21 mouse cellular contexts compared by ENCODE assay signal in genomic region chr3:82051468-82051867, GRCm38 (mm10). TPM values are rescaled to one million over a fixed set of nuclear protein-coding genes. Genes with fewer than 3 reads are reported as not detected.
DNase-seq lines count a peak whose midpoint lies in the region; ATAC-seq lines count a peak whose summit lies in the region.
"Had no signal": no experiment of that assay in that cellular context is flagged by ENCODE, and none has a peak within 500 bp of the region (broad histone marks: within the 10 kb centered on the region; RNA-seq: fewer than 3 reads in every experiment).

No protein-coding gene starts in this region.

- H3K9ac ChIP-seq in forebrain, embryonic 16.5 days (replicated peaks; ENCODE audit: low read depth, low read length) = no peak overlapping the region
- H3K9ac ChIP-seq in lung, embryonic 15.5 days = no peak overlapping the region
- H3K9ac ChIP-seq in embryonic facial prominence, embryonic 14.5 days (ENCODE audit: low read depth, low read length) = no peak overlapping the region
- H3K9ac ChIP-seq in stomach, embryonic 15.5 days = no peak overlapping the region
- H3K9ac ChIP-seq: embryonic facial prominence, embryonic 15.5 days; heart, embryonic 12.5 days; hindbrain, embryonic 13.5 days; midbrain, embryonic 13.5 days; neural tube, embryonic 13.5 days had no signal

- H3K9me3 ChIP-seq in forebrain, embryonic 16.5 days (ENCODE audit: control insufficient read depth, low read length) = no peaks in the 10 kb centered on the region
- no peaks in the 10 kb centered on the region for H3K9me3 ChIP-seq in forebrain, embryonic 10.5 days
- no peaks in the 10 kb centered on the region for H3K9me3 ChIP-seq in lung, embryonic 15.5 days
- H3K9me3 ChIP-seq in embryonic facial prominence, embryonic 14.5 days (ENCODE audit: control insufficient read depth, low read length) = no peaks in the 10 kb centered on the region
- no peaks in the 10 kb centered on the region for H3K9me3 ChIP-seq in stomach, embryonic 15.5 days
- H3K9me3 ChIP-seq: embryonic facial prominence, embryonic 15.5 days; heart, embryonic 12.5 days; hindbrain, embryonic 13.5 days; midbrain, embryonic 13.5 days; neural tube, embryonic 13.5 days had no signal

- H3K4me1 ChIP-seq in forebrain, embryonic 16.5 days (replicated peaks; ENCODE audit: control insufficient read depth, insufficient read depth, low read length) = peaks cover 14% of the 10 kb centered on the region
- H3K4me1 ChIP-seq in forebrain, embryonic 10.5 days = peaks cover 32% of the 10 kb centered on the region
- peaks cover 57% of the 10 kb centered on the region for H3K4me1 ChIP-seq in lung, embryonic 15.5 days
- H3K4me1 ChIP-seq in embryonic facial prominence, embryonic 14.5 days (ENCODE audit: control insufficient read depth, insufficient read depth, low read length) = peaks cover 10% of the 10 kb centered on the region; the same call in 1 of the 2 replicates
- H3K4me1 ChIP-seq in stomach, embryonic 15.5 days = peaks cover 30% of the 10 kb centered on the region; the same call in 1 of the 2 replicates

- H3K36me3 ChIP-seq in forebrain, embryonic 16.5 days (ENCODE audit: control insufficient read depth, insufficient read depth) = no peaks in the 10 kb centered on the region
- H3K36me3 ChIP-seq in forebrain, embryonic 10.5 days (replicated peaks) = no peaks in the 10 kb centered on the region
- H3K36me3 ChIP-seq in lung, embryonic 15.5 days = no peaks in the 10 kb centered on the region
- H3K36me3 ChIP-seq in embryonic facial prominence, embryonic 14.5 days (ENCODE audit: control insufficient read depth, insufficient read depth, low read length) = no peaks in the 10 kb centered on the region
- 0 out of 2 replicates have a peak, but pooled peaks cover under 1% of the 10 kb centered on the region for H3K36me3 ChIP-seq in stomach, embryonic 15.5 days
- H3K36me3 ChIP-seq: embryonic facial prominence, embryonic 15.5 days; hindbrain, embryonic 13.5 days; midbrain, embryonic 13.5 days; neural tube, embryonic 13.5 days had no signal

- H3K4me2 ChIP-seq in forebrain, embryonic 16.5 days (ENCODE audit: low read length) = no peak overlapping the region
- H3K4me2 ChIP-seq in lung, embryonic 15.5 days = no peak overlapping the region
- H3K4me2 ChIP-seq in embryonic facial prominence, embryonic 14.5 days (ENCODE audit: low read depth, low read length) = no peak overlapping the region
- no peak overlapping the region for H3K4me2 ChIP-seq in stomach, embryonic 15.5 days
- H3K4me2 ChIP-seq: embryonic facial prominence, embryonic 15.5 days; heart, embryonic 12.5 days; hindbrain, embryonic 13.5 days; midbrain, embryonic 13.5 days; neural tube, embryonic 13.5 days had no signal

- ATAC-seq in forebrain, embryonic 16.5 days = peak; percentile 82
- no peak for ATAC-seq in lung, embryonic 15.5 days (ENCODE audit: borderline replicate concordance, extremely low read depth, low FRiP score, low TSS enrichment)
- ATAC-seq in embryonic facial prominence, embryonic 14.5 days (ENCODE audit: low read depth) = peak; percentile 65; the same call in 1 of the 2 replicates
- ATAC-seq in stomach, embryonic 15.5 days (ENCODE audit: insufficient read depth, low FRiP score, low read depth) = no peak
- ATAC-seq: midbrain, embryonic 13.5 days had no signal

- no peaks in the 10 kb centered on the region for H3K27me3 ChIP-seq in forebrain, embryonic 16.5 days (replicated peaks; ENCODE audit: control insufficient read depth, insufficient read depth, low read length)
- H3K27me3 ChIP-seq in forebrain, embryonic 10.5 days (ENCODE audit: poor library complexity, severe bottlenecking) = no peaks in the 10 kb centered on the region
- no peaks in the 10 kb centered on the region for H3K27me3 ChIP-seq in lung, embryonic 15.5 days
- H3K27me3 ChIP-seq in embryonic facial prominence, embryonic 14.5 days (replicated peaks; ENCODE audit: control insufficient read depth, insufficient read depth, low read length) = no peaks in the 10 kb centered on the region
- no peaks in the 10 kb centered on the region for H3K27me3 ChIP-seq in stomach, embryonic 15.5 days (replicated peaks)
- H3K27me3 ChIP-seq: embryonic facial prominence, embryonic 15.5 days; heart, embryonic 12.5 days; hindbrain, embryonic 13.5 days; midbrain, embryonic 13.5 days had no signal

- H3K27ac ChIP-seq in forebrain, embryonic 16.5 days (ENCODE audit: low read length) = no peak overlapping the region
- no peak overlapping the region for H3K27ac ChIP-seq in forebrain, embryonic 10.5 days
- H3K27ac ChIP-seq in lung, embryonic 15.5 days = peak overlapping the region; percentile 49; the same call in 1 of the 2 replicates
- H3K27ac ChIP-seq in embryonic facial prominence, embryonic 14.5 days (replicated peaks; ENCODE audit: low read depth, low read length) = no peak overlapping the region
- H3K27ac ChIP-seq in stomach, embryonic 15.5 days = peak overlapping the region; percentile 80; the same call in 1 of the 2 replicates
- H3K27ac ChIP-seq: embryonic facial prominence, embryonic 15.5 days; hindbrain, embryonic 13.5 days; kidney, postnatal 0 days; midbrain, embryonic 13.5 days; neural tube, embryonic 13.5 days had no signal

- no peak for DNase-seq in forebrain, embryonic 10.5 days (ENCODE audit: extremely low spot score, low spot score)
- no peak for DNase-seq in lung, postnatal 14 days
- DNase-seq in embryonic facial prominence, embryonic 14.5 days (ENCODE audit: low spot score) = peak; percentile 73
- DNase-seq in kidney, adult 18-20 months = no peak
- DNase-seq in spleen, postnatal 4 days (ENCODE audit: low spot score in 2 of 2) = no peak
- DNase-seq: adrenal gland, postnatal 36 days; B cell, adult 2 months; cerebellum, adult 11-12 months; cerebellum, postnatal 25 days; kidney, adult 11 months; lung, adult 2 months; right cerebral cortex, adult 18-20 months had no signal

- no peak overlapping the region for H3K4me3 ChIP-seq in forebrain, embryonic 16.5 days (replicated peaks; ENCODE audit: low read length)
- H3K4me3 ChIP-seq in forebrain, embryonic 10.5 days = no peak overlapping the region
- no peak overlapping the region for H3K4me3 ChIP-seq in lung, embryonic 15.5 days
- no peak overlapping the region for H3K4me3 ChIP-seq in embryonic facial prominence, embryonic 14.5 days (ENCODE audit: low read depth, low read length)
- H3K4me3 ChIP-seq in stomach, embryonic 15.5 days (replicated peaks) = no peak overlapping the region
- H3K4me3 ChIP-seq: embryonic facial prominence, embryonic 15.5 days; heart, embryonic 12.5 days; hindbrain, embryonic 13.5 days; midbrain, embryonic 13.5 days; neural tube, embryonic 13.5 days had no signal

RNA-seq across cellular contexts. Expression of gene Gucy1b1, which starts 23.0 kb away (rescaled TPM):
- polyA plus RNA-seq in forebrain, embryonic 16.5 days (2015; fragmentation: Nextera tagmentation; extraction: Ambion mirVana) = 79.4 and 82.4 TPM in 2 replicates
- polyA plus RNA-seq in forebrain, embryonic 10.5 days (2016; fragmentation: Nextera tagmentation; extraction: Ambion mirVana) = 2.6 and 3.6 TPM in 2 replicates
- polyA plus RNA-seq in lung, embryonic 15.5 days (2015; fragmentation: Nextera tagmentation; extraction: Ambion mirVana) = 76.5 and 79.2 TPM in 2 replicates
- polyA plus RNA-seq in embryonic facial prominence, embryonic 14.5 days (2014; fragmentation: Nextera tagmentation; extraction: Ambion mirVana) = 16.3 and 16.7 TPM in 2 replicates
- 50.8 and 54.1 TPM in 2 replicates for polyA plus RNA-seq in stomach, embryonic 15.5 days (2015; fragmentation: Nextera tagmentation; extraction: Ambion mirVana)

Comparison
In these comparisons a context has a peak if more than half of its experiments do, and no peak if none do; other contexts are left out.
1. ATAC-seq: peak in forebrain, embryonic 16.5 days (single experiment) and embryonic facial prominence, embryonic 14.5 days (single experiment); none in lung, embryonic 15.5 days (single experiment) and stomach, embryonic 15.5 days (single experiment).
2. H3K27ac ChIP-seq: peak in lung, embryonic 15.5 days (single experiment) and stomach, embryonic 15.5 days (single experiment); none in forebrain, embryonic 16.5 days (single experiment), forebrain, embryonic 10.5 days (single experiment) and embryonic facial prominence, embryonic 14.5 days (single experiment).